Mouse (Mus musculus) neural tube, embryonic 15.5 days (tissue): ENCODE data around the gene Itpr2. TPM values are rescaled to one million over a fixed set of nuclear protein-coding genes. Genes with fewer than 3 reads are reported as not detected.

Source experiments
- ATAC-seq: fragments of 200-750 bp; cut with Nextera tagmentation; 2 replicates; pipeline ENCODE4 v1.8.0; 2017; ENCODE audit warnings: mild to moderate bottlenecking, moderate TSS enrichment, moderate library complexity; ENCODE audit not compliant: low FRiP score
- H3K27ac ChIP-seq: fragments of 300-500 bp; sonication (generic); replicated peaks from 2 replicates; pipeline ENCODE4 v1.5.1; 2015; ENCODE audit warnings: mild to moderate bottlenecking, inconsistent platforms
- H3K27me3 ChIP-seq: fragments of 300-500 bp; sonication (generic); replicated peaks from 2 replicates; pipeline ENCODE4 v1.6.1; 2015; ENCODE audit warnings: inconsistent platforms
- H3K36me3 ChIP-seq: fragments of 300-500 bp; sonication (generic); 2 replicates; pipeline ENCODE4 v1.6.1; 2015; ENCODE audit warnings: inconsistent platforms
- H3K4me1 ChIP-seq: fragments of 300-500 bp; sonication (generic); 2 replicates; pipeline ENCODE4 v1.6.1; 2015; ENCODE audit warnings: inconsistent platforms
- H3K4me2 ChIP-seq: fragments of 300-500 bp; sonication (generic); 2 replicates; pipeline ENCODE4 v1.6.1; 2015; ENCODE audit warnings: inconsistent platforms, mild to moderate bottlenecking, moderate library complexity
- H3K4me3 ChIP-seq: fragments of 300-500 bp; sonication (generic); replicated peaks from 2 replicates; pipeline ENCODE4 v1.5.1; 2015; ENCODE audit warnings: mild to moderate bottlenecking, inconsistent platforms
- H3K9ac ChIP-seq: fragments of 300-500 bp; sonication (generic); replicated peaks from 2 replicates; pipeline ENCODE4 v1.6.1; 2015; ENCODE audit warnings: mild to moderate bottlenecking, inconsistent platforms
- H3K9me3 ChIP-seq: fragments of 300-500 bp; sonication (generic); replicated peaks from 2 replicates; pipeline ENCODE4 v1.6.1; 2016; ENCODE audit warnings: inconsistent platforms
- WGBS: fragments of 180-500 bp; shearing (Covaris S2); methylation state at CpG from one replicate; pipeline ENCODE4 v1.1.7; 2015; ENCODE audit warnings: mixed read lengths; 5-methylcytosine and 5-hydroxymethylcytosine counted together
- polyA plus RNA-seq: library from polyadenylated mRNA; unstranded; fragments of >200 nt; fragmentation: Nextera tagmentation; extraction: Ambion mirVana; gene quantifications from 2 replicates; pipeline ENCODE4 v1.2.1, GENCODE M21; 2015

Gene Itpr2
- polyA plus RNA-seq, 1 experiment from 2014 or later: 9.0 TPM

DNA sequence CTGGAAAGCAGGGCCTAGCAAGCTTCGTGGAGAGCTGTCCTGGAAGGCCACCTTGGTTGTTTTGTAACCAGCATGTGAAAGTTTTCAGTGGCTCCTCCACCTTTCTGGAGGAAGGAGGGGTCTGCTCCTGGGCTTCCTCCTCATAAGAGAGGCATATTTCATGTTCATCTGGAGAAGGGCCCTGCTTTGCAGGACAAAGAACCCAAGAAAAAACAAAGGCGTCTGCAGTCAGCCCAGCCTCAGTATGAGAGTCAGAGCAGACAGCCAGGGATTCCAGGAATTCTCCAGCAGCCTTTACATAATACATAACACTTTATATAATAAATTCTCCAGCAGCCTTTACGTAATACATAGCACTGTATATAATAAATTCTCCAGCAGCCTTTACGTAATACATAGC lies 180.1 kb downstream of the Itpr2 start:
- Histone ChIP-seq H3K27ac (no peak overlapping the region), H3K36me3 (no peaks in the 10 kb centered on the region), H3K9ac (no peak overlapping the region), H3K9me3 (no peaks in the 10 kb centered on the region), H3K4me1 (no peaks in the 10 kb centered on the region), H3K4me3 (no peak overlapping the region), H3K27me3 (no peaks in the 10 kb centered on the region), H3K4me2 (no peak overlapping the region)
- WGBS: 56% methylated on average over 4 of the region's 4 CpGs
- no peak for ATAC-seq

DNA sequence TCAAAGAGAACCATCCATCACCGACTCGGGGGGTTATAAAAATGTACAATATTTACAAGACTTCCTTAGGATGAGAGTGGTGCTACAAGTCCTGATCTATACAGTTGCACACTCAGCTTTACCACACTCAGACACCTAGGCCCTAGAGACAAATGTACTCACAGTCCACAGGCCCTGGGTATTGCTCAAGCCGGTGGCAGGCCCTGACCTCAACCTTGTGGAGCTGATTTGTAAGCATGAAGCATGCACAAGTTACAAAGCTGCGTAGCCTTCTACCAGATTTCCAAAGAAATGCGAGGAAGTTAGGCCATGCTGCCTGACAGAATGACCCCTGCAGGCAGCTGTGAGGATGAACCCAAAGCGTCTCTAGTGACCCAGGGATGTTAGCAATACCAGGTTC lies 185.6 kb downstream of the Itpr2 start:
- Histone ChIP-seq H3K4me2 (no peak overlapping the region), H3K9me3 (no peaks in the 10 kb centered on the region), H3K36me3 (no peaks in the 10 kb centered on the region), H3K27me3 (no peaks in the 10 kb centered on the region), H3K4me3 (no peak overlapping the region), H3K4me1 (no peaks in the 10 kb centered on the region), H3K27ac (no peak overlapping the region), H3K9ac (no peak overlapping the region)
- ATAC-seq: no peak
- 77% methylated on average over 6 of the region's 6 CpGs for WGBS

DNA sequence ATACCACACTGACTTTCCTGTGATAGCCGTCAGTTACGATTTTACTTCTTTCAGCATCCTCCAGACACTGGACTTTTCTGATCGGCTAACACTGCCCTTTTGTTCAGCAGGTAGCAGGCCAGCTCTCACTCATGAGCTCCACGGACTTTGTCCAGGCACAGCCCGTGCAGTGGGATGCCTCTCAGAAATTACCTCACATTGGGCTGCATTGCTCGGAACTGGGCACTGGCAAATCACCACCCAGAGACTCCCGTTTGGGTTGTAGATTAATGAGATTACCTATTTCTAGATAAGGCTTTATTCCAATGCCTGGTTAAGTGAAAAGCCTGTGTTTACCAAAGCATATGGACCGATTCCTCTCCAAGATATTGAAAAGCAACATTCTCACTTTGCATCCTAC lies 186.9 kb downstream of the Itpr2 start:
- Histone ChIP-seq H3K4me2 (no peak overlapping the region), H3K36me3 (no peaks in the 10 kb centered on the region), H3K9ac (no peak overlapping the region), H3K27ac (no peak overlapping the region), H3K9me3 (no peaks in the 10 kb centered on the region), H3K4me3 (no peak overlapping the region), H3K4me1 (no peaks in the 10 kb centered on the region), H3K27me3 (no peaks in the 10 kb centered on the region)
- ATAC-seq: no peak
- WGBS: 95% methylated on average over 8 of the region's 8 CpGs

DNA sequence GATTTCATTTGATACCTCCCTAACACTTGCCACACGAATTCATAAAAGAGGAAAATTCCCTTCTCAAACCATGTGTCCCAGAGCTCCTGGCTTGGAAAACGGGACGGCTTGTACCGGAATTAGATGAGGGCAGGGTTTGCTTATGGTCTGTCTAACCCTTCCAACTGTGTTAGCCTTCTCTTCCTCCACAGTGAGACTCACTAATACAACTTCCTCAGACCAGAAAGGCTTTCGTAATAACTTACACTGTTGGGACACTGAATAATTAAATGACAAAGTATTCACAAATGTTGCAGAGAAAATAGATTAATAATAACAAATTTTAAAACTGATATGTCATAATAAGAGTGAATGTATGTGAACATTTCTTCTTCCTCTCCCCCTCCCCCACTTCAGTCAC lies 187.7 kb downstream of the Itpr2 start:
- ATAC-seq: no peak
- Histone ChIP-seq H3K9ac (no peak overlapping the region), H3K4me3 (no peak overlapping the region), H3K27ac (no peak overlapping the region), H3K4me1 (no peaks in the 10 kb centered on the region), H3K36me3 (no peaks in the 10 kb centered on the region), H3K4me2 (no peak overlapping the region), H3K27me3 (no peaks in the 10 kb centered on the region), H3K9me3 (no peaks in the 10 kb centered on the region)
- WGBS: 85% methylated on average over 5 of the region's 5 CpGs

DNA sequence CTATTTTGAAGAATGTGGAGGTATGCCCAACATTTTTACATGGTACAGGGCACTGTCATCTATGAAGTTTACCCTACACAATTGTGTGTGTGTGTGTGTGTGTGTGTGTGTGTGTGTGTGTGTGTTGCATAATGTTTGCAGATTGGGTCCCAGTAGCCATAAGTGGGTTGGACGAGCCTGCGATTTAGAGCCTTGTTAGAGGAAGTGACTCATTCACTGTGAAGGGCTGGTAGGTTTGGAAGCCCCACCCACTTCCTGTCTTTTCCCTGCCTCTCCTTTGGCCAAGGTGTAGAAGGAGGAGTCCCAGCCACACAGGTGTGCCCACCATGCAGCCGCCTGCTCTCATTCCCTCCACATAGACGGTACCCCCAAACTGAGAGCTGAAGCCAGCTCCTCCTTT lies 188.6 kb downstream of the Itpr2 start:
- no peaks in the 10 kb centered on the region for H3K4me1 ChIP-seq
- H3K36me3 ChIP-seq: no peaks in the 10 kb centered on the region
- WGBS: 98% methylated on average over 4 of the region's 4 CpGs
- H3K9ac ChIP-seq: no peak overlapping the region
- H3K4me3 ChIP-seq: no peak overlapping the region
- H3K27me3 ChIP-seq: no peaks in the 10 kb centered on the region
- no peak for ATAC-seq
- no peak overlapping the region for H3K27ac ChIP-seq
- H3K9me3 ChIP-seq: no peaks in the 10 kb centered on the region
- H3K4me2 ChIP-seq: no peak overlapping the region

DNA sequence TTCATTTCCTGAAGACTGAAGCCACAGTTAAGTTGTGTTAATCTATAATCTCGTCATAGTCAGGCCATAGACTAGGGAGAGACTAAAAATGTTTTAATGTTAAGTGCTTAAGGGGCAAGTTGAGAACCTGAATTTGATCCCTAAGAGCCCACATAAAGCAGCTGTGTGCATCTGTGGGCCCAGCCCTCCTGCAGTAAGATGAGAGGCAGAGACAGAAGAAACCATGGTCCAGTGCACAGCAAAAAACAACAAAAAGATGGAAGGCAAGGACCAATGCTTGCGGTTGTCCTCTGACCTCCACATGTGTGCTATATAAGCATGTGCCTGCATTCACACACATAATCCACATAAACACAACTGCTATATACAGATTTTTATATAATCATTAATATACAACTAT lies 191.8 kb downstream of the Itpr2 start:
- Histone ChIP-seq H3K36me3 (no peaks in the 10 kb centered on the region), H3K9ac (no peak overlapping the region), H3K4me2 (no peak overlapping the region), H3K4me1 (no peaks in the 10 kb centered on the region), H3K27ac (no peak overlapping the region), H3K9me3 (no peaks in the 10 kb centered on the region), H3K27me3 (no peaks in the 10 kb centered on the region), H3K4me3 (no peak overlapping the region)
- no peak for ATAC-seq
- WGBS: 78% methylated on average over 2 of the region's 2 CpGs

DNA sequence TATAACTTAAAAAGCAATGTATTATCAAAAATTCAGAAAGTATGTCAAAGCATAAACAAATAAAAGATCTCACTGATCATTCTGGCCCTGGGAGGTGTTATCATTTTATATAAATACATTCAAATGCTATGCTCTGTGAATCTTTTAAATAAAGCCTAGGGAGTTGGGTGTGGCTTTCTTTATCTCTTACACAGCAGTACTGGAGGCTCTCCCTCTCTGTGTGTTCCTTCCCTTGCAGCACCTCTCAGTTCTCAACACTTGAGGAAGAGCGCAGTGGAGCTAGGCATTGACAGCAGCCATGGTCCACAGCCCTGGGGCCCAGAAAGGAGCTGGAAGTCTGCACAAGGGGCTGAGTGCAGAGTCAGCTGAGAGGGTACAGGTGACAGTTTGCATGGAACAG lies 192.7 kb downstream of the Itpr2 start:
- 86% methylated on average over 1 of the region's 1 CpGs for WGBS
- Histone ChIP-seq H3K27me3 (no peaks in the 10 kb centered on the region), H3K4me1 (no peaks in the 10 kb centered on the region), H3K4me3 (no peak overlapping the region), H3K9me3 (no peaks in the 10 kb centered on the region), H3K9ac (no peak overlapping the region), H3K36me3 (no peaks in the 10 kb centered on the region), H3K27ac (no peak overlapping the region), H3K4me2 (no peak overlapping the region)
- ATAC-seq: no peak

DNA sequence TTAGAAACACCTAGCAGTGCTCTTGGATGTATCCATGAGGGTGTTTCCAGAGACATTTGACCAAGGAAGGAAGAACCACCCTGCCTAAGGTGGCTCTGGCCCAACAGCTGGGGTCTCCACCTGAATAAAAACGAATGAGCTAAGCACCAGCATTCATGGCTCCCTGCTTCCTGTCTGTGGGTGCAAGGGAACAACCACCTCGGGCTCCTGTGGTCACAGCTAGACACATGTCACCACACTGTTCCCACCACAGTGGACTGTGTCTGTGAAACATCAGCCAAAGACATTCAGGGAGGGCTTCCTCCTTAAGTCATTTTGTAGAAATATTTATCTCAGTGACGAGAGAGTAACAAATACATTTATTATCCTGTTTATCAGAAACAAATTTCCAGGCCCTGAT lies 196.0 kb downstream of the Itpr2 start:
- 87% methylated on average over 3 of the region's 3 CpGs for WGBS
- Histone ChIP-seq H3K36me3 (no peaks in the 10 kb centered on the region), H3K4me1 (peaks cover 10% of the 10 kb centered on the region; the same call in 1 of the 2 replicates), H3K9ac (no peak overlapping the region), H3K4me3 (no peak overlapping the region), H3K9me3 (no peaks in the 10 kb centered on the region), H3K27me3 (no peaks in the 10 kb centered on the region), H3K4me2 (no peak overlapping the region), H3K27ac (no peak overlapping the region)
- no peak for ATAC-seq

DNA sequence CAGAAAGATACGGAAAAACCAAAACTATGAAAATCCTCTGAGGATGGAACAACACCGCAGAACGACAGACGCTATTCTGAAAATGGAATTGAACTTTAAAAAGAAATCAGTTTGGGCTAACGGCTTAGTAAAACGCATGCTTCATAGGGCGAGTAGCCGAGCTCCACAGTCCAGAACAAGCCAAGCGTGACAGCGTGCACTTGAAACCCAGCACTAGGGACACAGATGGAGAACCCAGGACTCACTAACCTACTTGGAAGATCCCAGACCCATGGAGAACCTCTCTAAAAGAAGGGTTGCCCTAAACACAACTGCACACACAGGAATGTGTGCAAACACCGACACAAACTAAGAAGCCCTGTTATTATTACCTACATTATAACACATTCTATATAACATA lies 197.9 kb downstream of the Itpr2 start:
- Histone ChIP-seq H3K9me3 (no peaks in the 10 kb centered on the region), H3K4me2 (no peak overlapping the region), H3K4me3 (no peak overlapping the region), H3K27ac (no peak overlapping the region), H3K27me3 (no peaks in the 10 kb centered on the region), H3K36me3 (no peaks in the 10 kb centered on the region), H3K4me1 (peaks cover 10% of the 10 kb centered on the region; the same call in 1 of the 2 replicates), H3K9ac (no peak overlapping the region)
- ATAC-seq: no peak
- 85% methylated on average over 11 of the region's 11 CpGs for WGBS

DNA sequence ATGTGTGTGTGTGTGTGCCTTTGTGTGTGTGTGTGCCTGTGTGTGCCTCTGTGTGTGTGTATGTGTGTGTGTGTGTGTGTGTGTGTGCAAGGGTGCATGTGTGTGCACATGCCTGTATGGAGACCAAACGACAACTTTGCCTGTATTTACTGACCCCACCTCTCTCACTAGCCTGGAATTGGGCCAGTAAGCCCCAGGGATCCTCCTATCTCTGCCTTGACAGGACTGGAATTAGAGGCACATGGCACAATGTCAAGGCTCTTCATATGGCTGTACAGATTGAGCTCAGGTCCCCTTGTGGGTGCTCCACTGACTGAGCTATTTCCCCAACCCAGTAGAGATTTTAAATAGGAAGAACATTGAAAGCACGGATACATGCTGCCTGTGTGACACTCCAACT lies 198.7 kb downstream of the Itpr2 start:
- H3K27ac ChIP-seq: no peak overlapping the region
- no peaks in the 10 kb centered on the region for H3K36me3 ChIP-seq
- ATAC-seq: no peak
- no peaks in the 10 kb centered on the region for H3K9me3 ChIP-seq
- peaks cover 10% of the 10 kb centered on the region; the same call in 1 of the 2 replicates for H3K4me1 ChIP-seq
- WGBS: 71% methylated on average over 2 of the region's 2 CpGs
- no peak overlapping the region for H3K4me2 ChIP-seq
- no peaks in the 10 kb centered on the region for H3K27me3 ChIP-seq
- H3K9ac ChIP-seq: no peak overlapping the region
- H3K4me3 ChIP-seq: no peak overlapping the region

DNA sequence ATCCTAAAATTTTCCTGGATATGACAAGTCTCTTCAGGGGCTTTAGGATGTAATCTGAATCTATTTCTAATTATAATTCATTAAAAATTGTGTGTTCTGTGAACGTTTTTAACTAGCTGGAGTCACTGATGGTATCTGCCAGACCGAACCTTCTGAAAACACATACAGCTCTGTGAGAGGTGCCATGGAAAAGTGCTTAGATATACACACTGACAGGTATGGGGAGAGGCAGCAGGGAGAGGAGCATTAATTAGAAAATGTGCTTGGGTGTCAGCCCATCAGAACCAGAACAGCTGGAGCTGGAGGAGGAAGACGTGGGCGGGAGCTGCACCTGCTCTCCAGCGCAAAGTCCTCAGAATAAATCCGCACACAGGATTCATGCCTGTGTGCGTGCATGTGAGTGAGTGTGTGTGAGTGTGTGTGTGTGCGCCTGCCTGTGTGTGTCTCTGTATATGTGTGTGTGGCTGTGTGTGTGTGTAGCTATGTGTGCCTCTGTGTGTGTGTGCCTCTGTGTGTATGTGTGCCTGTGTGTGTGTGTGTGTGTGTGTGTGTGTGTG lies 199.4 kb downstream of the Itpr2 start:
- 63% methylated on average over 8 of the region's 8 CpGs for WGBS
- no peak overlapping the region for H3K27ac ChIP-seq
- H3K9ac ChIP-seq: no peak overlapping the region
- H3K36me3 ChIP-seq: no peaks in the 10 kb centered on the region
- ATAC-seq: peak; percentile 21; the same call in 1 of the 2 replicates
- no peaks in the 10 kb centered on the region for H3K9me3 ChIP-seq
- H3K27me3 ChIP-seq: no peaks in the 10 kb centered on the region
- peaks cover 10% of the 10 kb centered on the region; the same call in 1 of the 2 replicates for H3K4me1 ChIP-seq
- no peak overlapping the region for H3K4me3 ChIP-seq
- no peak overlapping the region for H3K4me2 ChIP-seq

DNA sequence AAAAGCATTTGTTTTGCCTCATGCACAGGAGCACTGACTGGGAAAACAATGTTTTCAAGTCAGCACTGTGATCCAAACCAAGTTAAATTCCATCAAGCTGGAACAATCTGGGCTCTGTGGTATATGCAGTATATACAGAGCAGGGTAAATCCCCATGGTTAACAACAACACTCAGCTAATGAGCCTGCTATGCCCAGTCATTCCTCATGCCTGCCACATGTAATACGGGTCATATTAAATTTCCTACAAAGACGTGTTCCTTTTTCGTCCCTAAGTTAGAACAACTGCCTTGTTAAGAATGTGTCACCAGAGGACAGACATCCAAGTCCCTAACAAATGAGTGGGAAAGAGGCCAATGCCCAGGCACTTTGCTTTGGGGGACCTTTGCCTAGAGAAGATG lies 199.9 kb downstream of the Itpr2 start:
- no peak overlapping the region for H3K9ac ChIP-seq
- H3K4me2 ChIP-seq: no peak overlapping the region
- no peak overlapping the region for H3K27ac ChIP-seq
- no peak overlapping the region for H3K4me3 ChIP-seq
- no peaks in the 10 kb centered on the region for H3K36me3 ChIP-seq
- ATAC-seq: no peak
- WGBS: 56% methylated on average over 3 of the region's 3 CpGs
- no peaks in the 10 kb centered on the region for H3K9me3 ChIP-seq
- H3K27me3 ChIP-seq: no peaks in the 10 kb centered on the region
- peaks cover 10% of the 10 kb centered on the region; the same call in 1 of the 2 replicates for H3K4me1 ChIP-seq

DNA sequence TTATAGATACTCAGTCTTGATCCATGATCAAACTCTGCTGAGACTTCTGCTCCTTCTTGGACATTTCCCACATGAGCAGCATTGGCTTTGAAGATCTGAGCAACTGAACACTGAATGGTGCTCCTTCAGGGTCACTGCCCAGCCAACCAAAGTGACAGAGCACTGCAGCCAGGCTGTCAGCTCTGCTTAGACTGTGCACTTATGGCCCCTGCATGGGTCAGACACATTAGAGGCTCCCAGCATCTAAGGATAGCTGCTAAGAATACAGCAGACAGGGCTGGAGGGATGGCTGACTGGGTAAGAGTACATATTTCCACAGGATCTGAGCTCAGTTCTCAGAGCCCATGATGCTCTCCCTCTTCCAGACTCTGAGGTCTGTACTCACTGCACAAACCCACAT lies 201.1 kb downstream of the Itpr2 start:
- H3K36me3 ChIP-seq: no peaks in the 10 kb centered on the region
- no peaks in the 10 kb centered on the region for H3K27me3 ChIP-seq
- no peak overlapping the region for H3K9ac ChIP-seq
- H3K4me3 ChIP-seq: no peak overlapping the region
- H3K4me1 ChIP-seq: peaks cover 10% of the 10 kb centered on the region; the same call in 1 of the 2 replicates
- ATAC-seq: no peak
- no peak overlapping the region for H3K4me2 ChIP-seq
- no peaks in the 10 kb centered on the region for H3K9me3 ChIP-seq
- no peak overlapping the region for H3K27ac ChIP-seq
